Mouse (Mus musculus) megakaryocyte progenitor cell, adult 5-6 weeks (primary cell): Measurements from ENCODE around the gene Cyp2c29. TPM values are rescaled to one million over a fixed set of nuclear protein-coding genes. Genes with fewer than 3 reads are reported as not detected.
"Not testable (repeated sequence)": the region's sequence is repeated elsewhere in the genome, so short reads cannot be mapped to it uniquely, and the experiment has no call there.

Source experiments
- ATAC-seq: replicated peaks from 2 replicates; pipeline ENCODE4 v1.8.0; 2016; ENCODE audit warnings: mild to moderate bottlenecking, moderate TSS enrichment, inconsistent platforms; ENCODE audit not compliant: poor library complexity
- total RNA-seq, 2 experiments: library from RNA; stranded (forward) in 1 of 2; stranded (reverse) in 1 of 2; fragments of 157-497, 149-512 nt in 1 of 2; fragments of 200-1000 nt in 1 of 2; gene quantifications; 2 replicates each; pipeline versions ENCODE4 v1.2.3 to v1.2.4; 2015 to 2017

Gene Cyp2c29
- not detected in 2 replicates for total RNA-seq (2015)
- total RNA-seq (2017): not detected in 2 replicates

GRCm38 (mm10) chr19:39269105-39269504, at the start of gene Cyp2c29:
Gene Cyp2c29 (plus strand): TSS chr19:39269405.
- ATAC-seq: not testable (repeated sequence)

DNA sequence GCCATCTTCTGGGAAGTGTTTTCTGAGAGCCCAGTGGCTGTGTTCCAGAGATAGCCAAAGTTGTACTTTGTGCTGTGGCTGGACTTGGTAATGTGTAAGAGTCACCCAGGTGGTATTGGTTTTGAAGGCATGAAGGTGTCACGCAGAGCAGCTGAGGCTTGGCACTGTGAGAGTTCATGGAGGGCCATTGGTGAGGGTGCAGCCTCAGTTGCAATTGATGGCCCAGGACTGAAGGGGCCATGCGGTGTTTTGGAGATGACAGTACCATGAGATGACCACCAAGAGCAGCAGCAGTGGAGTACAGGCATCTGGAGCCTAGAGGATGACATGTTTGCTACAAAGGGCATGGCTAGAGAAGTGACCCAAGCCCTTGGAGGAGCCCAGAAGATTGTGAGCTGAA, 2.2 kb upstream of the Cyp2c29 start:
- not testable (repeated sequence) for ATAC-seq

GRCm38 (mm10) chr19:39282801-39283200, 13.6 kb downstream of the Cyp2c29 start:
- ATAC-seq: no peak

- ATAC-seq: no peak
Measured at GRCm38 (mm10) chr19:39285637-39286036, 16.4 kb downstream of the Cyp2c29 start.

DNA sequence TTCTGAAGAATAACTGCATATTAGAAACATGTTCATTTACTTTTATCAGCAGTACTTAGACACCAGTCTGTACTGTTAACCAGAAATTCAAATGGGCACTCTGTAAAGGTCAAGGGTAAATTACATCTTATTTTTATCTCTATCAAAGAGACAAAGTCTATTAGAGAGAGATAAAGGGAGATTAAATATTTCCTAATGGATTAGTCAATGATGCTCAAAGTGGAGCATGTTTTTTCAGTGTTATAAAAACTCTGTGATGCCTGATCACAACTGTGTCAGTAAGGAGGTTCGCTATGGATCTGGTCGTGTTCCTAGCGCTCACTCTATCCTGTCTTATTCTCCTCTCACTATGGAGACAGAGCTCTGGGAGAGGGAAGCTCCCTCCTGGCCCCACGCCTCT, 17.6 kb downstream of the Cyp2c29 start:
- no peak for ATAC-seq

DNA sequence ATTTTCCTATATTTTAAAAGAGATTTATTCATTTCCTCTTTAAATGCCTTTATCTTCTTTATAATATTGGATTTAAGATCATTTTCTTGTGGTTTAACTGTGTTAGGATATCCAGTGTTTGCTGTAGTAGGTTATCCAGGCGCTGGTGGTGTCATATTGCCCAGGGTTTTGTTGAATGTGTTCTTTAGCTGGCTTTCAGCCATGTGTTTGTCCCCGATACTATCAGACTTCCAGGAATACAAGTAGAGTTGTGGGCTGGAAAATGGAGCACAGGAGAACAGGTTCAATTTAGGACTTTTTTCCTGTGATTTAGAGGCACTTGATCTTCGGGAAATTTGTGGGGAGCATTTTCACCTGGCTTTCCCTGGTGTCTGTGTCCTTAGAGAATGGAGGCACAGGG, 19.8 kb downstream of the Cyp2c29 start:
- no peak for ATAC-seq

Other genes with a start within 250 kb of the Cyp2c29 start
- not detected in 2 replicates for gene Cyp2c65, start 208.4 kb upstream of the Cyp2c29 start, total RNA-seq (2015)
- not detected in 2 replicates for gene Cyp2c65, start 208.4 kb upstream of the Cyp2c29 start, total RNA-seq (2017)
- not detected in 2 replicates for gene Cyp2c66, start 155.5 kb upstream of the Cyp2c29 start, total RNA-seq (2015)
- gene Cyp2c66, start 155.5 kb upstream of the Cyp2c29 start, total RNA-seq (2017): not detected in 2 replicates
- not detected in 2 replicates for gene Cyp2c38, start 193.7 kb downstream of the Cyp2c29 start, total RNA-seq (2015)
- not detected in 2 replicates for gene Cyp2c38, start 193.7 kb downstream of the Cyp2c29 start, total RNA-seq (2017)
- gene Cyp2c39, start 241.5 kb downstream of the Cyp2c29 start, total RNA-seq (2015): not detected in 2 replicates
- not detected in 2 replicates for gene Cyp2c39, start 241.5 kb downstream of the Cyp2c29 start, total RNA-seq (2017)